Mouse (Mus musculus): ENCODE measurements around the gene Slc8a1.

The Slc8a1 gene

DNA sequence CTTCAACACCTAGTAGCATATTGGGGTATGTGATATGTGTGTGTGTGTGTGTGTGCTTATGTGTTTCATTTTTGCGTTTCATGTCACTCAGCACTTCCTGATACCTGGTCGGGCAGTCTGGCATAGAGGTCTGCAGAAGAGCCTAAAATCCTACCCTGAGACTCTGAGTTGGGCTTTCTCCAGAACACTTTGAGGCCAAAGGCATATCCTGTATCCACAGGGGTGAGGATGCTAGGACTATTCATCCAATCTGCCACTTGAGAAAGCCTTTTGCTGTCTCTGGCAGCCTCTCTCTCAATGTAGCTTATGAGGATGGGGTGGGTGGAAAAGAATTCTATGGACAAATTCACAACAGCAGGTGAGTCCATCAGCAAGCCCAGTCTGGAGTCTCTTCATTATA is 234.1 kb downstream of the Slc8a1 start:
- DNase-seq (ENCODE audit: low spot score), result no peak

DNA sequence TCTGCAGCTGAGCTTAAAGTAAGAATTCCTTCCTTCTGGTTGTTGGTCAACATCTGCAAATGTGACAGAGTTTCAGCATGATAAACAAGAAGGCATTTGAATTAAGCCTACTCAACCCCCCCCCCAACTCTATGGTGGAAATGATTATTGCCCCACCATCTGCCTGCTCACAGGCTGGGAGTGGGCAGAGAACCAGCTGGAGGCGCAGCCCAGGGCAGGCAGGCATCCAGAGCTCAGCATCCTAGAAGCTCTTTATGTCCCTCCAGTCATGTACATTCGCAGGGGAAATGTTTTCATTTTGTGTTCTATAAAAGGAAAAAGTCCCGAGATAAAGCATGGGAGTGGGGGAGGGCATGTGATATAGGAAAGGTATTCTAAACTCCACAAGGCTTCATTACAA is 235.4 kb downstream of the Slc8a1 start:
- no peak for DNase-seq (ENCODE audit: low spot score)

DNA sequence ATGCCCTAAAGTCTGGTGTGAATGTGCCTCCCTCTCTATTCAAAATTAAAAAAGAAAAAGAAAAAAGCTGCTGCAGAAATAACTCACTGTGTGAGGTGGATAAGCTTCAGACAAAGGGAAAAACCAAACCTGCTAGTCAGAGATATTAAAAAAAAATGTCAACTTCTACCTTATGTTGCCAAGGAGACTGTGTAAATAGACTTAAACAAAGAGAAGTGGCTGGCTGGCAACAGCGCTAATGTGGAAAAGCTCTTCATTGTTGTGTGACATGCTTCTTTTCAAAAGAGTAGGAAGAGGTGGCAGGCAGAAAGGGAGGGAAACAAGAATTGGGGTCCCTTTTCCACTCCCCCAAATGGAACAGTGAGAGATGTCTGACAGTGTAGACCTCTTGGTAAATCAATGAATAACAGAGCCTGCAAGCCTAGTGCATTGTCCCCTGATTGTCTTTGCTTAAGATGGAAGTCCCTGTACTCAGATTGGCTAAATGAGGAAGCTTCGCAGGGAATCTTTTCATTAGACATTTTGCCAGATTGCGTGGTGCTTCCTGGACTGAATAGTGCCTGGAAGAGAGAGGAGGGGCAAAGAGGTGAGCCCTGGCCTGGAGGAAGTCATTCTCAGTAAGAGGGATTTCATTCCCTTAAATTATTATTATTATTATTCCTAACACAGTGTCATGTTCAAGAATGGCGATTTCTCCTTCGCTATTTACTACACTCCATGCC is 237.3 kb downstream of the Slc8a1 start:
- no peak for DNase-seq (ENCODE audit: low spot score)

DNA sequence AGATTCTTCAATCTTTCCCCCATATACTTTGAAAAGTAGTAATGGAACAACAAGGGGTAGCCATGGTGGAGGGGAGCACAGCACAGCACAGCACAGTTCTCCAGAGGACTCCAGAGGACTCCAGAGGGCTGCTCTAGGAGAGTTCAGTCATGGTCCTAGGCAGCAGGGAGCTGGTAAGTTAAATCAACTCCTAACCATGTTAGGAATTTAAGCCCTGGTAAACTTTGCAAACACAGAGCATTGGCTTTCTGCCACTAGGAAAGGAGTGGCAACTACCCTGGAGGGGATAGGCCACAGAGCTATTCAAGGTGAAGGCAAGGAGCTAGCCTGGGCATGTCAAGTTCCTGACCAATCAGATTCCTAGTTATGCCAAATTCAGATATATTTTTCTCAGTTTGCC is 240.3 kb downstream of the Slc8a1 start:
- DNase-seq (ENCODE audit: low spot score), result no peak

DNA sequence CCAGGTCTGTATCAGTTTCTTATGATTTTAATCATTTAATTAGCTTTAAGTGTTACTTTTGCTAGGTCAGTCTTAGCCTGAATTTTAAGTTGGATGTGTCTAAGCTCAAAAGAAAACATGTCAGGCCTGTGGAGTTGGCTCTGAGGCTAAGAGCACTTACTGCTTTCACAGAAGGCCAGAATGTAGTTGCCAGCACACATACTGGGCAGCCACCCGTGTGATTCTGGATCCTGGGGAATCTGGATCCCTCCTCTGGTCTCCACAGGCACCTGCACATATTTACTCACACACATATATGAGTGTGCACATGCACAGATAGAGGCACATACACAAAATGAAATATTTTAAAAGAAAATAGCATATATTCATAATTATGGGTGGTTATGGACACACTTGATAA is 241.6 kb downstream of the Slc8a1 start:
- no peak for DNase-seq (ENCODE audit: low spot score)

DNA sequence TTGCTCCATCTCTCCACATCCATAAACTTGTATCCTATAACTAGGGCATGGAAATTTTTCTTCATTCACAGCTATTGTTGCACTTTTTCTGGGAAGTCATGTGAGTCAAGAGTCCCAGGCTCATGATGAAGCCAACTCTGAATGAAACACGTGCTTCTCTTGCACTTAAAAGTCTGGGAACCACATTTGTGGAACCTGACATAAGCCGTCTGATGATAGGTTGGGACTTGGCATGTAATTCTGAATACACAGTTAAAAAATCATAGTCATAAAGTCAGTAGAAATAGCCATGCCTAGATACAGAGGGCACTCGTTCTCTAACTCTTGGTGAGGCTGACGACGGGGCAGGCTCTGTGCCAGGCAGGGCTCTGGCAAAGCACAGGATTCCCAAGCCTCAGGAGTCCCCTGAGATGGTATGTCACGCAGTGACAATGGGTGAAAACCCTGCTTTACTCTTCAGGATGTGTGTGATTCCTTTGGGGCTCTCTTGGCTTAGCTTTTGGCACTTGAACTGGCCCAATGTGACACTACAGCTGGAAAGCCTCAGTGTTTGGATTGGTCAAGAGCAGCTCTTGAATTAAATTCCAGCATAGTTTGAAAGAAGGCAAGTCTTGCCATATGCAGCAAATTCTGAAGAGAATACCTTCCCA is 245.8 kb downstream of the Slc8a1 start:
- no peak for DNase-seq (ENCODE audit: low spot score)

DNA sequence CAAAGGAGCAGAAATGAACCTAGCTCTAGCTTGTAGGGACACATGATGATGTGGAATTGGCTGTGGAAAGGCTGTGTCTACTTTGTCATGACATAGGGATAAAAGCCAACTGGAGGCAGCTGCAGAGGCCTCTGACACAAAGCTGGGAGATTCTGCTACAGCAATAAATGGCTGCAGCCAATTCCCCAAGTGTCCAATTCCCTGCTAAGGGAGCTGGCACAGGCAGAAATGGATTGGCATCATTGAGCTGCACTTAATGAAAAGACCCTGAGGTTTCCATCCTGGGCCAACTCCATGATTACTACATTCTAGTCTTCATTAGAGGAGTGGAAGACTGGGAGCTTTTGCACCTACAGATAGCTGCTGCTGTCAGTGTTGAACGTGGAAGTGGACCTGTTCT is 251.8 kb downstream of the Slc8a1 start:
- DNase-seq (ENCODE audit: low spot score), result no peak

DNA sequence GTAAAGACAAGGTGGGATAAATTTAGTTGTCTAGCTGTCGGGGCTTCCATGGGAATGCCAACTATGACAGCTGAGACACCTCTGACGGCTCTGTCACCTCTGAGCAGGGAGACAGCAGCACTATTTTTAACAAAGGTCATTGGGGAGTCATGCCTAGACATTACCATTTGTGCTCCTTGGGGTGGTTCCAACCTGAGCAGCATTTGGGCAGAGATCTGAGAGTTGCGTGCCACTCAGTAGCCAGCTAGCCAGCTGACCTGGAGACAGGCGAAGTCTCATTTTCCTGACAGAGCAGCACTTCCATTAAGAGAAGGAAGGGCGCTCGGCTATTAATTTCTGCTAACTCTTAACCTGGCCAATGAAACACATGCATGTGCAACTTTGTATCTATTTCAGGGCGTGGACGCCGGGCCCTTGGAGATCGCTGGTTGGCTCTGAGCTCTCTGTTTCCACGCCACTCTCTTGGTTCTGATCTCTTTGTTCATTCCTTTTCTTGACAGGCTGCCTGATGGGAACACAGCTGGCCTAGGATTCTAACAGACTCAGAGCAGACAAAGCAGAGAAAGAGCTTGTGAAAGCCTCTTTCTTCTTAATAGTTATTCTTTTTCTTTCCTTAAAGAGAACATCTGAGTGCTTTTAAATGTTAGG is 256.2 kb downstream of the Slc8a1 start:
- DNase-seq (ENCODE audit: low spot score), result no peak

DNA sequence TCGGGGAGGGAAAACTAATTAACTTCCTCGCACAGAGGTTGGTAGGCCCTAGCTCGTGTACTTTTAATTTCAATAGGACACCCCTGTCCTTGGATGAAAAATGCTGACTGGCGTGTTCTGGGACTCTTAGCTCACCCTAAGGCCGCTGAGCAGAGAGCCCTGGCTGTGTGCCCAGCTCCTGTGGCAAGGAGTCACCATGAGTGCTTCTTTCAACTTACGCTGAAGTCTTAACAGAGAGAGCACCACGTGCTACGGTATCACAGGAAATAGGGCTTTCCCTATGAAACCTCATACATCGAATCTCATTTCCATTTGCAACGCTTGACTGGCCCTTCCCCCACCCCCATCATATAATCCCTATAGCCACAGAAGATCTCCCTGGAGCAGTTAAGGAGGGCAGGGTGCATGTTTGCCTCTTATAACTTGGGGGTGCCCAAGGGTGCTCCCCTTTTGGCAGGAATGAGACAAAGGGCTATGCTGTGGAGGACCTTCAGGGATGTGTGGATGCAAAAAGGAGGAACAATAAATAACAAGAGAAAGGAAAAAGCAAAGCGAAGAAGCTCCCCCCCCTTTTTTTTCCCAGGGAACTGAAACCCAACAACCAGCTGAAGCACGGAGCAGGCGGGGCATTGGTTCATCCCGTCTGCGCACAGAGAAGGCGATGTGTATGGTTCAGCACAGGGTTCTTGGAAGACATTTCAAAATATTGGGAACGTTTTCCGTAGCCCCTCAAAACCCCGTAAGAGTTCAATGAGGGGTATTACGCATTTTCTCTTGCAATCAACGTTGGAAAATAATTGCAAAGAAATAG is 257.6 kb downstream of the Slc8a1 start:
- no peak for DNase-seq (ENCODE audit: low spot score)

DNA sequence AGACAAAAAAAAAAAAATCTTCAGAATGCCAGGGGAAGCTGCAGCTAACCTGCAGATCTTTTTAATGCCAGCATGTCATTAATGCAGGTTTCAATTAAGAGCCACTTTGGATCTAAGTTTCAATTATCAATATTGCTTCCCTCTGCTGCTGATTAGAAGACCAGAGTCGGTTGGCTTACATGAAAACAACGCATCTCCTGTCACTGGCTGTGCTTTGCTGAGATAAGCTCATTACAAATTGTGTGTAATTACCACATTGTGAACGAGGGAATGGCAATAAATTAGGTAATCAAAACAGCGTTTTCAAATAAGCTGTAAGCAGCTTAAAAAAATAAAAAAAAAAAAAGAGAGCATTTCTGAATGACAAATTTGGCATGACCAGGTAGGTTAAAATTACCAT is 258.4 kb downstream of the Slc8a1 start:
- DNase-seq (ENCODE audit: low spot score), result no peak

DNA sequence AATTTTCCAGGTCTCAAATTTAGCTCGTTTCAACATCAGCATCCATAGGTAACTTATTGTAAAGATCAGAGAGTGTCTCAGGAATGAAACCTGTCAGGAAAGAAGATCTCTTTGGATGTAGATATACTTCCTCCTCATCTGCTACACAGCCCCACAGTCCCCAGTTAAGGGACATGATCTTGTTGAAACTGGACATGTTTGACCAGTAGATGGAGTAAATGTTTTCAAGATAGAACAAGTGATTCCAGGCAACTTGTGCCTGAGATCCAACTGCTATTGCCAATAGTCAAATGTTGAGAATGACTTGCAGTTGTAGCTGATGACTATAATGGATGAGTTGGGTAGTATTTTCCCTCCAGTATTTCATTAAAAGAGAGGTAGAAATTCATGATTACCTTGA is 260.8 kb downstream of the Slc8a1 start:
- DNase-seq (ENCODE audit: low spot score), result no peak

DNA sequence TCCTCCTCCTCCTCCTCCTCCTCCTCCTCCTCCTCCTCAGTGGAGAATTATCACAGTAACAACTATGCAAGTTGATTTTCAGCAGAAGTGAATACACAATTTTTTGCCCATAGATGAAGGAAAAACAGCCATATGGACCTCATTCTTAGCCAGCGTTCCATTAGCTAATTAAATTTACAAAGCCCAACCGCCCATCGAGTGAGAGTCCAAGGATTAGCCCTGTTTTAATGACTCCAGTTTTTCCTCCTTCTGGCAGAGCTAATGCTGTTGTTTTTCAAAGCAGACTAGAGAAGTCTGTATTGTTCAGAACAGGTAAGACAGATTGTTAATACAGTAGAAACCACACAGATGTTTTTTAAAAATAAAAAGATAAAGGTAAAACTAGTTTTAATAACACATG is 264.8 kb downstream of the Slc8a1 start:
- DNase-seq (ENCODE audit: low spot score), result no peak

DNA sequence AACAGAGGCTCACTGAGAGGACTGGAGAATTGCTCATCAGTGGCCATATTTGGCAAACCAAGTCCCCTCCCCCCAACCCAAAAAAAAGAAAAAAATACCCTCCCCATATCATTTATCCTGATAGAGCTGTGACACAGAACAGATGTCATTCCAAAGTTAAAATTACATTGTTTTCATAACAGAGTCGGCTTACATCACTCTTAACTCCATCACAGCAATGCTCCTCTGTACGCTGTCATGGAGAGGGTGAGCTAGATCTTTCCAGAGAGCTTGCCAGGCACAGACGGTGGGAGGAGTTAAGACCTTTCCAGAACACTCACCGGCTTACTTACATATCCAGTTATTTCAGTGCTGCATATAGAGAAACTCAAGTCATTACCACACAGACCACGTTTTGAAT is 269.2 kb downstream of the Slc8a1 start:
- no peak for DNase-seq (ENCODE audit: low spot score)

DNA sequence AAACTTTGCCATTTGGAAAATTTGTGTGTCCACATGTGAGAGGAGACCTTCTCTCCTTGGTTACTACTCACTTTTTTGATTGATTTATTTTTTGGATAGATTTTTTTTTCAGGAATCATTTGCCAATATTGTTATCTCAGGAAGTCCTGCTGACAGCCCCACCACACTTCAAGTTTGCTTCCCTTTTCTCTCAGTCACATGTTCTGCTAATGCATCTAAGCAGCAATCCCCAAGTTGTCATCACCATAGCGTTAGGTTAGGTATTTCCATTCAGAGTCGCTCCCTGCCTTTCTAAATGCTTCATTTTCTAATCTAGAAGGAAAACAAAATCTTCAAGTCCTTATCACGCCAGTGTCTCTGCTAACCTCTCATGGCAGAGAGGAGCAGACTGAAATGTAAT is 278.8 kb downstream of the Slc8a1 start:
- DNase-seq (ENCODE audit: low spot score), result no peak

DNA sequence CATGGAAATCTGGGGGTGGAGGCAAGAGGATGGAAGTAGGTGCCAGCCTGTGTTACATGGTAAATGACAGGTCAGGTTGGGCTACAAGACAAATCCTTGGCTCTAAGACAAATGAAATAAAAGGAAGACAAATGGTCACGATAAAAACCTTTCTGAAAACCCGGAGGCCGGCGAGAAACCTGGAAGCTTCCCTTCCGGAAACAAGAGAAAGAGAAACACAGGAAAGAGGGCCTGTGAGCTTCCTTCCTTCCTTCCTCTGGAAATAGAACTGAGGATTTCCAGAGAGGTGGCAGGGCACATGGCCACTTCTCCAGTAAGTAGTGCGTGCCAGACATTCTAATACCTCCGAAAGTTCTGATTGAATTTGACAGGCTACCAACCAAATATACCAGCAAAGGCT is 282.2 kb downstream of the Slc8a1 start:
- DNase-seq (ENCODE audit: low spot score), result no peak

DNA sequence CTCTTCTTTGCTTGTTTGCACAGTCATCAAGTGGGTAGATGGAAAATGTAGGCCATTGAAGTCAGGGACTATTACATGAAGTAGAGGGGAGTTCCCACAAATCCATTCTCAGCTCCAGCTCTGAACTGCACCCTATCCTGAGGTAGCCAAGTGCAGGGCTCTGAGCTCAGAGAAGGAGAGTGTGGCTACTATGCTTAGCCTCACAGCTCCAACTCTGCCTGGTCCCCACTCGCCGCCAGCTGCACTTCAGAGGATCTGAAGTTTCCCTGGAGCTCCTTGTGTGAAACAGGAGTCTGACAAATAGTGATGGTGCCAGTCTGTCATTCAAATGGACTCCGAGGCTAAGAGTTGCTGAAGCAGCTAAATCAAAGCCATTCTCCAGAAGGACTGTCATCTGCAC is 282.9 kb downstream of the Slc8a1 start:
- DNase-seq (ENCODE audit: low spot score), result no peak

DNA sequence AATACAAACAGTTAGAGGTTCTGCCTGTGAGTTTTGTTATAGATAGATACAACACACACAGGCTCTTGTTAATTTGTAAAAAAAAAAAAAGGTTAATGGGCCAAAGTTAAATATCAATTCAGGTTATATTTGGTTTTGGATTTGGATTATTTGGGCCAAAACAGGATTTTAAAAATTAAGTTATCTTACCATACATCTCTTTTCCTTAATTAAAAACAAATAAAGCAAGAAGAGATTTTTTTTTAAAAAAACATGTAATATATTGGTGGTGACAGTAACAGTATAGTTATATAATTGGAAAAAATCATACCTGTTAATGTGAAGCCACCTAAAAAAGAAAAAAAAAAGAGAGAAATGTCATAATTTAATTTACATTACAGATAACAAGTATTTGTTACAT is 296.7 kb downstream of the Slc8a1 start, which contains the start of gene Gm11096:
Gene Gm11096, plus strand, starts transcription at position 301 of the 400 bp plus-strand sequence.
- DNase-seq (ENCODE audit: low spot score), result no peak

DNA sequence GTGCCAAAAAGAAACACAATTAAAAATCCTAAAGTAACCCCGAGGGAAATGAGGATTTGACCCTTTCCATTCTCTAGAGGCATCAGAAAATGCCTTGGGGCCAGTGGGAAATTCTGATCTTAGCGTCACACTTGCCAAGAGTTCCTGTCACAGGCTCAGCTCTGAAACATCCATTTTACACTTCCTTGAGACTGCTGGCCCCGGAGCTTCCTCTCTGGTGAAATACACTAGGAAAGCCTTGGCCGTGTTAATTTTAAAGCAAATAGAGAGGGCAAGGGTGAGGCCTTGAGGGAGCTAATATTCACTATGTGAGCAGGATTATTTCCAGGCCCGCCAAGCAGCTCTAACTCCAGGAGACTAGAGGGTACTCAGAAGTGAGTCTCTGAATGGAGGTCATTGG is 305.0 kb downstream of the Slc8a1 start:
- no peak for DNase-seq (ENCODE audit: low spot score)

DNA sequence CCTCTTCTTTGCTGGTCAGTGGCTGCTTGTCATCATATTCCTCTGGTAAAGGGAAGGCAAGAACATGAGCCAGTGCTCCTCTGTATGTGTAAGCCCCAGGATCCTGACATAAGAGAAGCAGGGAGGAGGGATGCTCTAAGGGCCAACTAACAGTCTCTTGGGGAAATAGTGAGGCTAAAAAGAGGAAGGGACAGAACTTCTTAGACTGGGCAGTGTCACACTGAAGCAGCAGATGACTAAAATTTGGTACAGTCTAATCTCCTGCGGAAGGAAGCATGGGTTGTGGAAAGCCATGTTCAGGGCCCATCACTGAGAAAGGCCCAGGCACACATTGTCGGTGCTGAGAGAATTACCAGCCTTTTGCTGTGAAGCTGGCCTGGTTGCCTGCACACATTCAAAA is 305.4 kb downstream of the Slc8a1 start:
- no peak for DNase-seq (ENCODE audit: low spot score)

DNA sequence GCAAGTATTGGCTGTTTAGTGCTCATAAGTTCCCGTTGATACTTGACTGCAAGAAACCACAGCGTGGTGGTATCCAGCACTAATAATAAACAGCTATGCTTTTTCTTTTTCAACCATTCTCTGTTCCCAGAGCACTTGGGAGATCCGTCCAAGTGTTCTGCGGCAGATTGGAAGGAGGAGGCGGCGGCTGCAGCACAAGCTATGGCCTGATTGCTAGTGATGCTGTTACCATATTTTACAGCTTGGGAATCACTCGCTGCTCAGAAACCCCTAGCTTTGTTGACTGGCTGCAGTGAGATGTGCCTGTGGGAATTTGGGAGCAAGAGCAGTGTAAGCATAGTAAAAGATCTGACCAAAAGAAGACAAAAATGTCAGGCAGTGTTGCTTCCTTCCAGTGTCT is 310.9 kb downstream of the Slc8a1 start:
- no peak for DNase-seq (ENCODE audit: low spot score)

DNA sequence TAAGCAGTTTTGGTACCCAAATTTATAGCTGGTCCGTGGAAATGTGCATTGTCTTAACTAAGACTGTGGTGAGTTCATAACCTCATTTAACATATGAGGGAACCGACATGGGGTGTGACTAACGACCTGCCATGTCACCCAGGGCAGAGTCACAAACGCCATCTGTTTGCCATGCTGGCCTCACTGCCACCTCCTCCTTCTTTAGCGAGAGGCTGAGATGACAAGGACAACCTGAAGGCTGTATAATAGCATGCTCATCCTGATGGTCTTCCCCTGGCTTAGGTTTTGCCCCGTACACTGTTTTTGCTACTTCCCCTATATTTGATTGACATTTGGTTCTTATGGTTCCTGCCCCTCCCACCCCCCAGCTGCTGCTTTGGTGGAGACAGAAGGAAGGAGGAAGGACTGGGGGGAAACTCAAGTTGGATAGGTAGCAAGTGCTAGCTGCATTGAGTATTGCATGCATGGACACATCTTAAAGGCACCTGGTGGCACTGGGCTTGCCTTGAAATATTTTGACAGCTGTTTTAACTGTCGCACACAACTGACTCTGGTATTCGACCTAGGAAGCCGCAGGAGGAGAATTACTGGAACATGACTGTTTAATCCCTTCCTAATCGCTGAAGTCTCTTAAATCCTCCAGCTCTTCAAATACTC is 313.8 kb downstream of the Slc8a1 start:
- no peak for DNase-seq (ENCODE audit: low spot score)

DNA sequence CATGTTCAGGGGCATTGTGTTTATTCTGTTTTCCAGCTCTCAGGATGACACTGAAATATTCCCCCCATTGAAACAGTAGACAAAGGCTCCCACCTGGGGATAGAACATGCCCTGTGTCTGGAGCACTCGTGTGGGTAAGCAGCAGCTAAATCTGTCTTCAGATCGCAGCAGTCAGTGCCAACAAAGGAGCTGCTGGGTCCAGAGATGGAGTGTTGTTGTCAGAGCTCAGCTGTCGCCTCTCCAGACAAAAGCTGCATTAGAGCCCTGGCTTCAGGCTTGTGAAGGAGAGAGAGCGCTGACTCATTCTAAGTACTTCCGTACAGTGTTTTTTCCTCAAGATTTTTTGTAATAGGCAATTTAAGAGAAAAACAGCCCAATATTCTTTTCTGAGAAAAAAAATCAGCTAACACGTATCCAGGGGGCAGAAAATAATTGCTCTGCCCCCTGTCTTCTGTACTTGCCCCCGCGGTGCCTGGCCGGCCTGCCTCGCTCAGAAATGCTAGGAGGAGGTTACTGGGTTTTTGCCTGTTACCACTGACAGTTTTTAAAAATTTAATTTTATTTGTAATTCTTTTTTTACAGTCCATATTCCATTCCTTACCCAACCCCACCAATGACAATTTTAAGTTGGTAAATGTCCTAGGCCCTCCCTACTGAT is 318.2 kb downstream of the Slc8a1 start:
- no peak for DNase-seq (ENCODE audit: low spot score)

Data from T-cell, adult 2 months (primary cell).